Mouse (Mus musculus): ENCODE measurements around the gene Nemp1. TPM values are rescaled to one million over a fixed set of nuclear protein-coding genes. Genes with fewer than 3 reads are reported as not detected.

The Nemp1 gene
- polyA plus RNA-seq, 1 experiment, result 4.1 TPM

DNA sequence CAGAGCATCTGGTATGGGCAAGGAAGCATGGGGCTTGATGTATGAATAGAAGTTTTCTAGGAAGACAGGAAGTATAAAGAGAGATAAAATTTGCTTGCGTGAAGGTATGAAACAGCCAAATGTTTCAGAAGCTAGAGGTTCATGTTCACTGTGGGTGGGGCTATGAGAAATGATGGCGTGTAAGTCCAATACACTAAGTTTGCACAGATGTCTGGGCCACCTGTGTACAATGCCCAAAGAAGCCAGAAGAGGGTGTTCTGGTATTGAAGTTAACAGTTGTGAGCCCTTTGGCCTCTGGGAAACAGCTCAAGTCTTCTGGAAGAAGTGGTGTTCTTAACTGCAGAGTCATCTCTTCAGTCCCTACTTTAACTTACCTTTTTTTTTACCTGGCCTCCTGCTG, 3.5 kb downstream of the Nemp1 start:
- DNase-seq (ENCODE audit: low read depth, low spot score), result no peak
- 63% methylated on average over 2 of the region's 2 CpGs for WGBS

DNA sequence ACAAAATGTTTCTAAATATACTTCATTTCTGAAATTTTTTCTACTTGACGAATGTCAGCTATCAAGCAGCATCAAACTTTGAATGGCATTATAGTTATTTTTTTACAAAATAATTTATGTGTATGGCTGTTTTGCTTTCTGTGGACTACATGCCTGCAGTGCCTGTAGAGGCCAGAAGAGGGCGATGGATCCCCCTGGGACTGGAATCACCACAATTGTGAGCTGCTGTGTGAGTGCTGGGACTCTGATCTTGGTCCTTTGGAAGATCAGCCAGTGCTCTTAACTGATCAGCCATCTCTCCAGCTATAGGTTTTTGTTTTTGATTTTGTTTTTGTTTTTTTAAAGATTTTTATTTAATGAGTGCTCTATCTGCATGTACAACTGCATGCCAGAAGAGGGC, 4.6 kb downstream of the Nemp1 start:
- 48% methylated on average over 2 of the region's 2 CpGs for WGBS
- no peak for DNase-seq (ENCODE audit: low read depth, low spot score)

DNA sequence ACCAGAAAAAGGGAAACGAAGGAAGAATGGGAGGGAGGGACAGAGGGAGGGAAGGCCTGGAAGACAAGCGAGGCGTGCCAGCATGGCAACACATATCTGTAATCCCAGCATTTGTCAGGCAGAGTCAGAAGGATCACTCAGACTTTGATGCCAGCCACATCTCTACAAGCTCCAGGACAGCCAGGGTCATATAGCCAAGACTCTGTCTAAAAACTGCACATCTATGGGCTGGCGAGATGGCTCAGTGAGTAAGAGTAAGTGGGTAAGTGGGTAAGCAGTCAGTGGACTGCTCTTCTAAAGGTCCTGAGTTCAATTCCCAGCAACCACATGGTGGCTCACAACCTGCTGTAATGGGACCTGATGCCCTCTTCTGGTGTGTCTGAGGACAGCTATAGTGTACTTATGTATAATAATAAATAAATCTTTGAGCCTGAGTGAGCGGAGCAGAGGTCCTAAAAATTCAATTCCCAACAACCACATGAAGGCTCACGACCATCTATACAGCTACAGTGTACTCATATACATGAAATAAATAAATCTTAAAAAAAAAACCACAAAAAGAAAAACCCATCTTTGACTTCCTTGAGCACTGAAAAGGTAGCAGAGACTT, 7.5 kb downstream of the Nemp1 start:
- WGBS, result 86% methylated on average over 6 of the region's 6 CpGs
- no peak for DNase-seq (ENCODE audit: low read depth, low spot score)

DNA sequence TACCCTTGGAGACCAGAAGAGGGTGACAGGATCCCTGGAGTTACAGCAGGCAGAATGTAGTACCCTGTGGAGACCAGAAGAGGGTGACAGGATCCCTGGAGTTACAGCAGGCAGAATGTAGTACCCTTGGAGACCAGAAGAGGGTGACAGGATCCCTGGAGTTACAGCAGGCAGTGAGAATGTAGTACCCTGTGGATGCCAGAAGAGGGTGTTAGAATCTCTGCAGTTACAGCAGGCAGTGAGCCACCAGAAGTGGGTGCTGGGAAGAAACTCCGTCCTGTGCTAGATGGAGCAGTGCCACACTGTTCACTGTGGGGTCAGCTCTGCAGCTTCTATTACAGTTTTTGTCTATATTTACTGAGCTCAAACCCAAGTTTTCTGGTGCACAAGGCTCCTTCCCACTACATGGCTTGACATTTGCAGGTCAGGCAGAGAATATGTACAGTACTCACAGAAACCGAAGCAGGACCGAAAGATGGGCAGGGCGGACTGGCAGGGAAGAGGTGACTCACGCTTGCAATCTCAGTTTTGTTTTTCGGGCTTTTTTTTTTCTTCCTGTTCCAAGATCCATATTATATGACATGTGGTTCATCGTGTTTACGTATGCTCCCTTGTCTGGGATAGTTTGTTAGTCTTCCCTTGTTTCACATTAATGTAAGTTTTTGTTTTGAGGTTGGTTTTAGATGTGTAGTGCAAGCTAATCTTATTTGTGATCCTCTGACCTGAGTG, 8.3 kb downstream of the Nemp1 start:
- 50% methylated on average over 8 of the region's 8 CpGs for WGBS
- no peak for DNase-seq (ENCODE audit: low read depth, low spot score)

DNA sequence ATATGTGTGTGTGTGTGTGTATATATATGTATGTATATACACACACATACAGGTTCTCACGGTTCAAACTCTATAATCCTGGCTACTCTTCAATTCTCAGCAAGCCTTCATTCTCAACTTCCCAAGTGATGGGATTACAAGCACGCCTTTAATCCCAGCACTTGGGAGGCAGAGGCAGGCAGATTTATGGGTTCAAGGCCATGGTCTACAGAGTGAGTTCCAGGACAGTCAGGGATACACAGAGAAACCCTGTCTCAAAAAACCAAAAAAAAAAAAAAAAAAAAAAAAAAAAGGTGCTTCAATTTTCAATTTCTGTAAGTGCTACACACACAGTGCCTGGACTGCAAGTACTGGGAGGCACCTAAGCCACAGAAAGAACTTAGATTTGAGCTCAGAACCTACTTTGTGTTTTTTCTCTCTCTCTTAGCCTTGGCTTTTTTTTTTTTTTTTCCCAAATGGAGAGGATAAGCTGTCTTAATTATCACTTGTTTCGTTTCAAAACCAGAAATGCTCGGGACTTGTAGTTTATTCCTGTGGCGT, 9.2 kb downstream of the Nemp1 start:
- 35% methylated on average over 5 of the region's 5 CpGs for WGBS
- DNase-seq (ENCODE audit: low read depth, low spot score), result no peak

DNA sequence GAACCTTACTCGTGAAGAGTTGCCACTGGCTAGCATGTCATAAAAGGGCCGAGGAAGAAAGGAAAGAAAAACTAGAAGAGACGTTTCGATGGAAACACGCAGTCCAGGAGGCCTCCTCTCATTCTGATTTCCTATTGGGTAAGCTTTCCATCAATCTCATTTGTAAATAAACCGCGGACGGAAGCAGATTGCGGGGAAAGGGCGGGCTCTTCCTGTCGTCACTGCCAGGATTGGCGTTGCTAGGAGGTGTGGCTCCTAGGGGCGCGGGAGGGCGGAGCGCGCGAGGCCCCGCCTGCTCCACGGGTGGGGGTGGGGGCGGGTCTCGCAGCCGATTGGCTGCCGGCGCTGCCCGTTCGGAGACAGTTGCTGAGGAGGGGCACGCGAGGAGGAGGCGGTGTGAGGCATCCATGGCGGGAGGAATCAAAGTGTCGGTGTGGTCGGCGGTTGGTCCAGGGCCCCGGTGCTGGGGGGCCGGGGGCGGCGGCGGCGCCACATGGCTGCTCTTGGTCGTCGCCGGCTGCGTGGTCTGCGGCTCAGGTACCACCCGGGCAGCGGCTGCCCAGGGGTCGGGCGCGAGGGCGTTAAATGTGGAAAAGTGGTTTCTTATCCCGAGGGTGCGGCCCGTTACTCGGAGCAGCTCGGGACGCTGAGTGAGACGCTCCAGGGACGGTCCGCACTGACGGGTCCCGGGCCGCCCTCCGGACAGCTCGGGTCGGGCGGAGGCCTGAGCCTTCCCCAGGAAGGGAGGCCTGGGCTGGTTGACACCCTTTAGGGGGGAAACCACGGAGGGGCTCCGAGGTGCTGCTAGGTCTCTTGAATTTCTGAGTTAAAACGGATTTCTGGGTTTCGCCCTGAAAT, 10.2 kb downstream of the Nemp1 start:
- under 1% methylated on average over 71 of the region's 71 CpGs for WGBS
- peak; percentile 99 for DNase-seq (ENCODE audit: low read depth, low spot score)

DNA sequence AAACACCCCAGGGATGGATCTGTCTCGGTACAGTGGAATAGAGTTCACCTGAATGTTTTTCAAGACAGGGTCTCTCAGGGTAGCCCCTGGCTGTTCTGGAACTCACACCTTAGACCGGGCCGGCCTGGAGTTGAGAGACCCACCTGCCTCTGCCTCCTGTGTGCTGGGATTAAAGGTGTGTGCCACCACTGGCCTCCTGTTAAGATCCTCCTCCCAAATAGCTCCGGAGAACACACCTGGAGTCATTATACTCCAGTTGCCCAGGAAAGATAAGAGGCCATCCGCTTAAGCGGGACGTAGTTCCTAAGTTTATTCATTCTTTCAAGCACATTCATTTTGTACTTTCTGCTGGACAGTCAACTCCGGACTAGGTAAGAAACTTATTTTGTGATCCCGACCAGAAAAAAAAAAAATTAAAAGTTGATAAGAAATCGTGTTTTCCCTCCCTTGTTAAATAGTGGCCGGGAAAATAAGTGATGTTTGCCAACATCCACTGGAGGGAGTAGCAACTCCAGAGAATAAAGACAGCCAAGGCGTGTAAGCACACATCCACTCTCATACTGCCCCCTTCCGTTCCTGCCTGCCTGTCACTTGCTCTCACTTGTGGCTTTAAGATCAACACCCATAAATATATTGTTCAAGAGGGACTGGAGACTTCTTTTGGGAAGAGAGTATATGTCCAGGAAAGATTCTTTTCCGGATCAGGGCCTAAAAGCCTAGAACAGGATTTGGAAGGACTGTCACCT, 11.1 kb downstream of the Nemp1 start:
- WGBS, result 3% methylated on average over 14 of the region's 14 CpGs
- no peak for DNase-seq (ENCODE audit: low read depth, low spot score)

DNA sequence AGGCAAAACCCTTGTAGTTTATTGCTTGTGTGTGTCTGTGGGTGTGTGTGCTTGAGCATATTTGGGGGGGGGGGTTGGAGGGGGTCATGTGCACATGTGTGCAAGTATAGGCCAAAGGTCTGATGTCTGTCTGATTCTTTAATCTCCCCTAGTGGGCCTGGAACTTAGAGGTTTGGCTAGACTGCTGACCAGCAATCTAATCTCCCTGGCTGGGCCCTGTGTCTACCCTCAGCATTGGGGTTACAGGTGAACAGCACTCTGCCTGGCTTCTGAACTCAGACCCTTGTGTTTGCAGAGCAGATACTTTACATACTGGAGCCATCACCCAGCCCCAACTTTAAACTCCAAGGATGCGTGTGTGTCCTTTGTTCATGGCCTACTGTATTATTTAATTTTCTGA, 12.5 kb downstream of the Nemp1 start:
- 94% methylated on average over 1 of the region's 1 CpGs for WGBS
- DNase-seq (ENCODE audit: low read depth, low spot score), result no peak

DNA sequence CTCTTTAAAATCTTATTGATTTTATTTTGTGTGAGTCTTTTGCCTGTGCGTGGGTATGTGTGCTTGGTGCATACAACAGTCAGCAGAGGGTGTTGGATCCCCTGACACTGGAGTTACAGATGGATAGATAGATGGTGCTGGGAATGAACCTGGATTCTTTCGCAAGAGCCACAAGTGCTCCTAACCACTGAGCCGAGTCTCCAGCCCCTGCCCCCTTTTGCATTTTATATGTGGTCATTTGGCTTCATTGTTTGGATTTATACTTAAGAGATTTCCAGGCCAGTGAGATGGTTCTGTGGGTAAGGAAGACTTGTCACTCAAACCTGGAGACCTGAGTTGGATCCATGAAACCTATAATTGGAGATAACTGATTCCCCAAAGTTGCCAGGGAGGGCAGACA, 13.2 kb downstream of the Nemp1 start:
- DNase-seq (ENCODE audit: low read depth, low spot score), result no peak
- 88% methylated on average over 3 of the region's 3 CpGs for WGBS

DNA sequence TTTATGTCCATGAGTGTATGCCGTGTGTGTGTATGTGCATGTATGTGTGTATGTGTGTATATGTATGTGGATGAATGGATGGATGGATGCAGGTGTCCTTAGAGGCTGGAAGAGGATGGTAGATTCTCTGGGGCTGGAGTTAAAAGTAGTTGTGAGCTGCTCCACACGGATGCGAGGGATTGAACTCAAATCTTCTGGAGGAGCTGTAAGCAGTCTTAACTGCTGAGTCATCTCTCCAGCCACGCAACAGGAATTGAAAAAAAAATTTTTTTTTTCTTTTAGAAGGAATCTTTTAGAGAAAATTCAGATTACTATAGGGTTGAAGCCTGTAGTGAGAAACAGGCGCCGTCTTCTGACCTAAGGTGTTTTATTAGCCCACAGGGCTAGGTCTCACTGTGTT, 16.2 kb downstream of the Nemp1 start:
- no peak for DNase-seq (ENCODE audit: low read depth, low spot score)
- WGBS, result 83% methylated on average over 6 of the region's 6 CpGs

DNA sequence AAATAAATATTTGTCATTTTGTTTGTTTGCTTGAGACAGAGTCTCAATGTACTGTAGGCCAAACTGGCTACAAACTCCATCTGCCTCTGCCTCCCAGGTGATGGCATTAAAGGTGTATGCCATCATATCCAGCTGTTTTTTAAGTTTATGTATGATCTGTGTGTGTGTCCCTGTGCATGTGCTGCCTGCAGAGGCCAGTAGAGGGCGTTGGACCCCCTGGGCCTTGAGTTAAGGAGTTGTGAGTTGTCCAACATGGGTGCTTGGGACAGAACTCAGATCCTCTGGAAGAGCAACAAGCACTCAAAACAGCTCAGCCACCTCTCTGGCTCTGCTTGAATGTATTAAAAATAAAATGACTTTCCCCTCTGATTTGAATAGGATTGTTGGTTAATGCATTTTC, 24.4 kb downstream of the Nemp1 start:
- WGBS, result 19% methylated on average over 1 of the region's 1 CpGs
- DNase-seq (ENCODE audit: low read depth, low spot score), result no peak

DNA sequence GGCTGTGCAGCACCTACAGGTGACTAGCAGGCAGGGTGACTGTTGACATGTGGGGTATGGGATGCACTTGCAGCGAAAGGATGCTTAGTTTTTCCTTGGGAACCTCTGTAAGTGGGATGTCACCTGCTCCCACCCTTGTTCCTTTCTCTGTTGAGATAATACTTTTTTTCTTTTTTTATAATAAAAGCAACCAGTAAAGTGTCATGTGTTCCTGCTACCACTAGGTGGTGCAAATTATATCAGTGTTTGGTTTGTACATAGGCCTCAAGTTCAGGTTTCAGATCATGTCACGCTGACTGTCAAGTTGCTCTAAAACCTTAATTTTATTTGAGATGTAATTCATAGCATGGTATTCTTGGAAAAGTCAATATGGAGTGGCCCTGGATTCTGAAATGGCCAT, 27.9 kb downstream of the Nemp1 start:
- DNase-seq (ENCODE audit: low read depth, low spot score), result no peak
- 32% methylated on average over 2 of the region's 2 CpGs for WGBS

DNA sequence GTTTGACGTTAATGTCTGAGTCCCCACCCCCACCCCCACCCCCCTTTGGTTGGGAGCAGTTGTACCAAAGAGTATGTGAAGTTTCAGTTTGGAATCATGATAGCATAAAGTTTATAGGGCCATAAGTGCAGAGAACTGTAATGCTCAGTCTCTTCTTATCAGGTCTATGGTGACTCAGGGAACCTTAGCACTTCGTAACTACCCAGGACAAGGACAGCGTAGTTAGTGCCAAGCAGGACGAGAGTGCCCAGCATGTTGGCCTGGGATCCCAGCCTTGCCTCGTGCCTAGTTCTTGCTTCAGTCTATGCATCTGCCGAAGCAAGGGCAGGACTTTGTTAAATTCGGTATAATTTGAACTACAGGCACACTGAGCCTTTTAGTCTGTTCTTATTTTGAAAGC, 29.1 kb downstream of the Nemp1 start:
- WGBS, result 56% methylated on average over 7 of the region's 7 CpGs
- DNase-seq (ENCODE audit: low read depth, low spot score), result no peak

DNA sequence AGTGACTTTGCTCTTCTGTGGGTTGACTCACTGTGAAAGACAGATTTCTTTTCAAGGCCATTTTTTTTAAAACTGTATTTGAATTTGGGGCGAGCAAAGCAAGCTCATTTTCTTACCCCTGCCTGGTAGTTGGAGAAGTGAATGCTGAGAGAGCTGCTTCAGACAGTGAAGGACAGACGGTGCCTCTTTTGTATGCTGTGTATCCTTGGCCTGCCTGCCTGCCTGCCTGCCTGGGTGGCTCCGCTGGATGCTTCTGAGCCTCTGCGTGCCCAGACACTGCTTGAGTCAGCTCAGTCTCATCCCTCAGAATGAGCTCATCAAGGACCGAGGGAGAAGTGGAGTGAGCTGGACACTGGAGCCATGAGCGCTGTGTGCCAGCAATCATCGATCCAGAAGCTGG, 32.3 kb downstream of the Nemp1 start:
- WGBS, result 97% methylated on average over 7 of the region's 7 CpGs
- no peak for DNase-seq (ENCODE audit: low read depth, low spot score)

DNA sequence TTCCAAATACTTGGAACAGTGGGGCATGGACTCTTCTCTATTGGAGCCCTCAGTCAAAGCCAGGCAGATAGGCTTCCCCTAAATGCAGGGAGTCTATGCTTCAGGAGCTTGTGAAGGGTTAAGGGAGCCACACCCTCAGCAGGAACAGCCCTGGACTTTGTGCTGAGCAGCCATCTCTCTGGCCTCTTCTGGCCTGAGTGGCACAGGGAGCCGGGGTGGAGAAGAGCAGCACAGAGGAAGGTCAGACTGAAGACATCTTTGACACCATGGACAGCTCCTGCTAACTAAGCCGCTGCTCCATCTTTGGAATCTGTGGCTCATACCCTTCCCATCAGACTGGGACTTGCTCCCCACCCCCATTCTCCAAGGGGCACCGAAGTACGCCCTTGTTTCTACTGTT, 36.6 kb downstream of the Nemp1 start:
- DNase-seq (ENCODE audit: low read depth, low spot score), result peak; percentile 59
- 13% methylated on average over 4 of the region's 4 CpGs for WGBS

DNA sequence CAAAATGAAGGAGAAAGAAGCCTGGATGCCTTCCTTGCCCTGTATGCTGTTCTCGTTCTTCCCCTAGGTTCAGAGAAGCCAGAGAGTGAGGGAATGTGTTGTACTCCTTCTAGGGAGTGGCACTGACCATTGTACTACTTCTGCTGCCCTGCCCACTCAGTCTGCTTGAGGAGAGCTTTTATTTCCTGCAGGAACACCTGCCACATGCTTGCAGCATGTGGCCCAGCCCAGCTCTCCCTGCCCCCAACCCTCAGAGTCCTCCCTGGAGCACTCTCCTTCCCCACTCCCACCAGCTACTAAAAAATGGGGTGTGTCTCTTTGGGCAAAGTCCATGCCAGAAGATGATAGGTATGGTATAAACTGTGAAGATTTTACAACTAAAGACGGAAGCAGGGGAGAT, 37.6 kb downstream of the Nemp1 start:
- DNase-seq (ENCODE audit: low read depth, low spot score), result peak; percentile 75

DNA sequence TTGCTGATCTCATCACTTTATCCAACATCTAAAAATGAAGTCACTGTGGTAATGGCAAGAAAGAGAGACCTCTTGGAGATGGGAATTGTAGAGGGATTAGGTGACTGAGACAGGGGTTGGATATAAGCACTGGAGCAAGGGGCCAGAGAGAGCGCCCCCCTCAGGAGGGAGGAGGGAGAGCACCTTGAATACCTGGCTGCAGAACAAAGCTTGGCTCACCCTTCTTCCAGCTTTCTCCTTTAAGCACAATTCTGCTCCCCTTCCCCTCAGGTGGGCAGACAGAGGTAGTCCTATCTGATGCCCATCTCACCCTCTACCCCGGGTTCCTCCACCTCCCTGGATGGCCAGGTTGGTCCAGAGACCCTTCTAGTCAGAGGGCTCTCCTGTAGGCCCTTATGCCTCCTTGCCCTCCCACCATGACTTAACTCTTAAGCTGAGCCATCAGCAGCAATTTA, 38.1 kb downstream of the Nemp1 start, which contains the start of gene Myo1a:
Gene Myo1a, plus strand, starts transcription at position 405 of the 455 bp plus-strand sequence.
- no peak for DNase-seq (ENCODE audit: low read depth, low spot score)
- WGBS, result 59% methylated on average over 2 of the region's 2 CpGs

More for the DNA sequence above, 37.6 kb downstream of the Nemp1 start:
- 21% methylated on average over 2 of the region's 2 CpGs for WGBS

DNA sequence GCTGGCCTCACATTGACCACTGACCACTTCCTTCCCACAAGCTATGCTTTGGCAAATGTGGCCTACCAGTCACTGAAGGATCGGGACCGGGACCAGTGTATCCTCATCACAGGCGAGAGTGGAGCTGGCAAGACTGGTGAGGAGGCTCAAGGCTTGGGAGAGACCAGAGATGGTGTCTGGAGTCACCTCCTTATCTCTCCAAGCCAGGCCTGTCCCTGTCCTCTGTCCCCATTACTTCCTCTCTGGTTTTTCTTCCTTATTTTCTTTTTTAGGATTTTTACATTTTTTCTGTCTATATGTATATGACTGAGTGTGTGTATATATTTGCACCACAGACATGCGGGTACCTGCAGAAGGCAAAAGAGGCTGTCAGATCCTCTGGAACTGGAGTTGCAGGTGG, 39.1 kb downstream of the Nemp1 start:
- DNase-seq (ENCODE audit: low read depth, low spot score), result no peak
- 91% methylated on average over 4 of the region's 4 CpGs for WGBS

DNA sequence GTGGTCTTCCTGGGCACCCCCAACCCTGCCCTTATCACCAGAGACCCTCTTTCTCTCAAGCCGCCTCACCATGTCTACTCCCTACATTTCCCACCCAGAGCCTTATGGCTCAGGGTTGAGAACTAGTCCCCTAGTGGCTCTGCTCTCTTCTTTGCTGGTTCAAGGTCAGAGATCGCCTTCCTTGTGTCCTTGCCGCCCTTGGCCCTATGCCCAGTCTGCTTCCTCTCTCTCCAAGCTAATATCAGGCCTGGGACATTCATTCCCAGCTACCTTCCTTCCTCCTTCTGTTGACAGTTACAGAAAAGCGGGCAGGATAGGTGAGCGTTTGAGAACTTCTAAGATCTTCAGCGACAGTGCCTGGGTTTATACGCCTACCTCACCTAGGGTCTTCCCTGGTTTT, 41.0 kb downstream of the Nemp1 start:
- WGBS, result 51% methylated on average over 7 of the region's 7 CpGs
- no peak for DNase-seq (ENCODE audit: low read depth, low spot score)

Measured in large intestine, adult 2 months (tissue).